Mouse (Mus musculus) kidney, adult 11 months (tissue): ENCODE measurements around the gene Reps1.

ENCODE experiments used
- DNase-seq: peaks from one replicate; pipeline ENCODE4 v3.0.0; 2022

Reps1 gene

DNA sequence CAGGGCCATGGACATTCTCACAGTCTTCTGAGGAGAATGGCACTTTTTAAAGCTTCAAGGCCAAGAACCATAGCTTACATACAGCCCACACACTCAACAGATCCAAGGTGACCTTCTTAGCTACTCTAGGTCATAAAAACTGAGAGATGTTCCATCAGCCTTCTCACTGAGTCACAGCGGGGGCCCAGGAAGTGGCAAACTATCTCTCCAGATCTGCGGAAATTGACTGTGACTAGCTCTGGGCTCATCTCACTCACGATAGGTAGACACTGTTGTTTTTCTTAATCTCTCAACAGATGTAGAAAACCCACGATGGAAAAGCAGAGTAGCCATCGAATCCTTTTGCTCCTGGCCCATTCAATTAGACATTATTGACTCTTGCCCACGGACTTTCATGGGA is 86.6 kb downstream of the Reps1 start:
- no peak for DNase-seq

DNA sequence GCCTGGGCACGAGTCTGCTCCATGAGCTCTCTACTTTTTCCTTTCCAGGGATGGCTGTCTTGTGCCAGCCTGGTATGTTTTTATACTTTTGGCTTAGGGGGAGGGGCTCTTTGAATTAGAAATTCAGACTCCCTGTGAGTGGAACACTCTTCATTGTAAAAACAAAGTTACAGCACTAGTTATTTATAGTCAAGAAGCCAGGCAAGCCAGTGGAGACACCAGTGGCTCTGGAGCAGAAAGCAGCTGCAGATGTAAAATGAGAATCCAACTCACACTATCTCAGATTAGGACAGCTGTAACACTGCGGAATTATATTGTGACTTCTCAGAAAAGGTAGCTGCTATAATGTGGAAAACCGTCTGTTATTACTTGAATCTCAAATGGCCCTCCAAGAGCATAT is 91.6 kb downstream of the Reps1 start:
- no peak for DNase-seq

DNA sequence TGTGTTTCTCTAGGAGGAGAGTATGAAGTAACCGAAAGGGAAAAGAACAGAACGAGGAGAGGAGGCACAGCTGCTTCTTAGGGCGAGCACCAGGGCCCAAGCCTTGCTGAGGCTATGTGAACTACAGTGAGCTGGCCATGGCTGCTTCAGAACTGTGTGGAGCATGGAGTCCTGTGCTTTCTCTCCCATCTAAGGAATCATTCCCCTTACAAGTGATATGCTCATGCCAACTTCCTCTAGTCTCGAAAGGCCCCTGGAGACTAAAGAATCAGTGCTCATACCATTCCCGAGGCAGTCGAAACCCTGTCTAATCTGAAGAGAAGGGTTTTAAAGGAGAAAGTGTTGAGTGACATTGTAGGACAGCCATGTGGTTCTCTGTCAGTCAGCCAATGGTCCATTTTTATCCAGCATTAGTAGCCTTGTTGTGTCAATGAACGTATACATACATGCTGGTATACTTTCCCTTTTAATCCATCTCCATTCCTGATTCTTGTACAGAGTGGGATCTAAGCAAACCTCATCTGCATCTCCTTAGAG is 106.8 kb downstream of the Reps1 start:
- DNase-seq = no peak
